Mouse (Mus musculus) heart, embryonic 15.5 days (tissue): Measurements from ENCODE around the gene Emcn. TPM values are rescaled to one million over a fixed set of nuclear protein-coding genes. Genes with fewer than 3 reads are reported as not detected.

Source experiments
- ATAC-seq: fragments of 200-750 bp; cut with Nextera tagmentation; replicated peaks from 2 replicates; pipeline ENCODE4 v1.8.0; 2017; ENCODE audit warnings: low read depth, moderate TSS enrichment; ENCODE audit not compliant: insufficient number of reproducible peaks, insufficient read depth, low FRiP score
- H3K27ac ChIP-seq: fragments of 300-500 bp; sonication (generic); 2 replicates; pipeline ENCODE4 v1.5.1; 2015; ENCODE audit warnings: mild to moderate bottlenecking, inconsistent platforms
- H3K27me3 ChIP-seq: fragments of 300-500 bp; sonication (generic); 2 replicates; pipeline ENCODE4 v1.6.1; 2015; ENCODE audit warnings: inconsistent platforms
- H3K36me3 ChIP-seq: fragments of 300-500 bp; sonication (generic); 2 replicates; pipeline ENCODE4 v1.6.1; 2015; ENCODE audit warnings: mild to moderate bottlenecking, inconsistent platforms
- H3K4me1 ChIP-seq: fragments of 300-500 bp; sonication (generic); replicated peaks from 2 replicates; pipeline ENCODE4 v1.6.1; 2015; ENCODE audit warnings: inconsistent platforms
- H3K4me2 ChIP-seq: fragments of 300-500 bp; sonication (generic); 2 replicates; pipeline ENCODE4 v1.6.1; 2015; ENCODE audit warnings: inconsistent platforms, mild to moderate bottlenecking, moderate library complexity
- H3K4me3 ChIP-seq: fragments of 300-500 bp; sonication (generic); 2 replicates; pipeline ENCODE4 v1.5.1; 2015; ENCODE audit warnings: mild to moderate bottlenecking, inconsistent platforms
- H3K9ac ChIP-seq: fragments of 300-500 bp; sonication (generic); 2 replicates; pipeline ENCODE4 v1.6.1; 2015; ENCODE audit warnings: mild to moderate bottlenecking, inconsistent platforms
- H3K9me3 ChIP-seq: fragments of 300-500 bp; sonication (generic); replicated peaks from 2 replicates; pipeline ENCODE4 v1.6.1; 2016; ENCODE audit warnings: inconsistent platforms
- WGBS: fragments of 180-500 bp; shearing (Covaris S2); methylation state at CpG from one replicate; pipeline ENCODE4 v1.1.7; 2015; ENCODE audit warnings: mixed read lengths; 5-methylcytosine and 5-hydroxymethylcytosine counted together
- polyA plus RNA-seq: library from polyadenylated mRNA; unstranded; fragments of >200 nt; fragmentation: Nextera tagmentation; extraction: Ambion mirVana; gene quantifications from 2 replicates; pipeline ENCODE4 v1.2.1, GENCODE M21; 2015

Gene Emcn
- polyA plus RNA-seq, 1 experiment from 2014 or later = 61.4 TPM

- Histone ChIP-seq H3K4me2 (no peak overlapping the region), H3K27ac (no peak overlapping the region), H3K9me3 (no peaks in the 10 kb centered on the region), H3K27me3 (no peaks in the 10 kb centered on the region), H3K36me3 (no peaks in the 10 kb centered on the region), H3K4me3 (no peak overlapping the region), H3K9ac (no peak overlapping the region), H3K4me1 (no peaks in the 10 kb centered on the region)
- no peak for ATAC-seq
- 87% methylated on average over 9 of the region's 9 CpGs for WGBS
These were observed 11.0 kb upstream of the Emcn start for GRCm38 (mm10) chr3:137329898-137330297.

DNA sequence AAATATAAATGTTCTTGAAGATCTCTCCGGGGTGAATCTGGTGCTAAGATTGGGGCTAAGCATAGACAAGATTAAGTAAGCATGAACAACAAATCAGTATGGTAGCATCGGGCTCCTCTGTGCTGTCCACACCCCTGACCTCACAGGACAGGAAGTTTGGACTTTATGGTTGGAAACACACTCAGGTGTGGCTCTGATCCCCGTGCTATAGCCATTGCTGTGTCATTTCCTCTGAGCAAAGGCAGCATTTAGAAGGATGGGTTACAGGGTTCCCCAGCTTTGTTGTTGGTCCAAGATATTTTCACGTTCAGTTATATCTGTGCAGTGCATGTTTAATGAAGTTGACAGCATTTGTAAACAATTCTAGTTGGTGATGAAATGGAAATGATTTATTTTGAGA is 9.9 kb upstream of the Emcn start:
- H3K9me3 ChIP-seq = no peaks in the 10 kb centered on the region
- H3K4me3 ChIP-seq = no peak overlapping the region
- H3K27me3 ChIP-seq = no peaks in the 10 kb centered on the region
- 56% methylated on average over 4 of the region's 4 CpGs for WGBS
- no peaks in the 10 kb centered on the region for H3K36me3 ChIP-seq
- no peak overlapping the region for H3K4me2 ChIP-seq
- no peaks in the 10 kb centered on the region for H3K4me1 ChIP-seq
- no peak overlapping the region for H3K9ac ChIP-seq
- H3K27ac ChIP-seq = no peak overlapping the region
- no peak for ATAC-seq

DNA sequence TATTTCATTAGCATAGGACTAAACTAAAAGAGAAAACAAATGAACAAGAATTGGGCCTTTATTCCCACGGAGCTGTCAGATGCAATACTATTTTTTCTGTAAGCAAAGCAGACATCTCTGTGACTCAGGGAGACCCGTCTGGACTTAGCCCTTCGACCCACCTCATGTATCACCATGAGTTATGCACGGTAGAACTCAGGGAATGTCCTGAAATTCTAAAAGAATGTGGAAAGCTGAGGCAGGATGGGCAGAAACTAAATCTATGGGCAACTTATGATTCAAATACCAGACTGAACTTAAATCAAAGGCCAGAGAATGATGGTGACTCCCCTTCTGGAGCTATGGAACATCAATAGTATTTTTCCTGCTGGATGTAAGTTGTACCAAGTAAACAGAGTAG is 8.3 kb upstream of the Emcn start:
- no peak overlapping the region for H3K4me2 ChIP-seq
- H3K4me1 ChIP-seq = no peaks in the 10 kb centered on the region
- H3K9me3 ChIP-seq = no peaks in the 10 kb centered on the region
- H3K27me3 ChIP-seq = no peaks in the 10 kb centered on the region
- H3K9ac ChIP-seq = no peak overlapping the region
- H3K4me3 ChIP-seq = no peak overlapping the region
- no peak for ATAC-seq
- H3K36me3 ChIP-seq = no peaks in the 10 kb centered on the region
- no peak overlapping the region for H3K27ac ChIP-seq
- WGBS = 73% methylated on average over 4 of the region's 4 CpGs

- no peak for ATAC-seq
These were observed 4.9 kb upstream of the Emcn start for GRCm38 (mm10) chr3:137335957-137336356.

GRCm38 (mm10) chr3:137343446-137343845 is 2.6 kb downstream of the Emcn start:
- no peak overlapping the region for H3K4me2 ChIP-seq
- H3K36me3 ChIP-seq = no peaks in the 10 kb centered on the region
- no peaks in the 10 kb centered on the region for H3K27me3 ChIP-seq
- no peak overlapping the region for H3K4me3 ChIP-seq
- H3K4me1 ChIP-seq = 0 out of 2 replicates have a peak, but pooled peaks cover 2% of the 10 kb centered on the region
- no peak for ATAC-seq
- WGBS = 63% methylated on average over 5 of the region's 5 CpGs
- H3K9me3 ChIP-seq = no peaks in the 10 kb centered on the region
- H3K27ac ChIP-seq = no peak overlapping the region
- H3K9ac ChIP-seq = no peak overlapping the region

More at GRCm38 (mm10) chr3:137335957-137336356, 4.9 kb upstream of the Emcn start:
- Histone ChIP-seq H3K9me3 (no peaks in the 10 kb centered on the region), H3K36me3 (no peaks in the 10 kb centered on the region), H3K27me3 (no peaks in the 10 kb centered on the region), H3K4me2 (no peak overlapping the region), H3K27ac (no peak overlapping the region), H3K4me3 (no peak overlapping the region), H3K4me1 (0 out of 2 replicates have a peak, but pooled peaks cover under 1% of the 10 kb centered on the region), H3K9ac (no peak overlapping the region)
- 88% methylated on average over 4 of the region's 4 CpGs for WGBS

GRCm38 (mm10) chr3:137351882-137352281 is 11.0 kb downstream of the Emcn start:
- H3K9ac ChIP-seq = no peak overlapping the region
- no peak overlapping the region for H3K27ac ChIP-seq
- no peak for ATAC-seq
- no peaks in the 10 kb centered on the region for H3K36me3 ChIP-seq
- no peak overlapping the region for H3K4me2 ChIP-seq
- H3K4me1 ChIP-seq = no peaks in the 10 kb centered on the region
- no peaks in the 10 kb centered on the region for H3K27me3 ChIP-seq
- no peak overlapping the region for H3K4me3 ChIP-seq
- WGBS = 59% methylated on average over 5 of the region's 5 CpGs
- H3K9me3 ChIP-seq = no peaks in the 10 kb centered on the region

DNA sequence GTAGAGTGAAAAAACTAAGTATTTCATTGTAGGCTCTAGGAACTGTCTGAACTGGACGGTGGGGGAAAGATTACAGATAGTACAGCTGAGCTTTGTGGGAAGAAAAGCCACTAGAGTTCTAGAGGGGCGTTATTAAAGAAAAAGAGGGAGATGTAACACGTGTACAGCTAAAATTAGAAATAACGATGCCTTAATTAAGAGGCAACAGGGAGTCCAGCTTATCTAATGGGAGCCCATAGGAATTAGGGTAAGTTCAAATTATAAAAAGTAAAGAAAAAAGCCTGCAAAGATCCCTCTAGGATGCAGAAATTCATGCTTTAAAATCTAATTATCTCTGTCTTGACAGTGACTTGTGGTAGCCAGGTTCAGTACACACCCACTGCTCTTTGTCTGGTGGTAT is 15.8 kb downstream of the Emcn start:
- Histone ChIP-seq H3K4me3 (no peak overlapping the region), H3K9me3 (no peaks in the 10 kb centered on the region), H3K9ac (no peak overlapping the region), H3K36me3 (no peaks in the 10 kb centered on the region), H3K4me1 (no peaks in the 10 kb centered on the region), H3K4me2 (no peak overlapping the region), H3K27me3 (no peaks in the 10 kb centered on the region), H3K27ac (no peak overlapping the region)
- 70% methylated on average over 4 of the region's 4 CpGs for WGBS
- ATAC-seq = no peak

DNA sequence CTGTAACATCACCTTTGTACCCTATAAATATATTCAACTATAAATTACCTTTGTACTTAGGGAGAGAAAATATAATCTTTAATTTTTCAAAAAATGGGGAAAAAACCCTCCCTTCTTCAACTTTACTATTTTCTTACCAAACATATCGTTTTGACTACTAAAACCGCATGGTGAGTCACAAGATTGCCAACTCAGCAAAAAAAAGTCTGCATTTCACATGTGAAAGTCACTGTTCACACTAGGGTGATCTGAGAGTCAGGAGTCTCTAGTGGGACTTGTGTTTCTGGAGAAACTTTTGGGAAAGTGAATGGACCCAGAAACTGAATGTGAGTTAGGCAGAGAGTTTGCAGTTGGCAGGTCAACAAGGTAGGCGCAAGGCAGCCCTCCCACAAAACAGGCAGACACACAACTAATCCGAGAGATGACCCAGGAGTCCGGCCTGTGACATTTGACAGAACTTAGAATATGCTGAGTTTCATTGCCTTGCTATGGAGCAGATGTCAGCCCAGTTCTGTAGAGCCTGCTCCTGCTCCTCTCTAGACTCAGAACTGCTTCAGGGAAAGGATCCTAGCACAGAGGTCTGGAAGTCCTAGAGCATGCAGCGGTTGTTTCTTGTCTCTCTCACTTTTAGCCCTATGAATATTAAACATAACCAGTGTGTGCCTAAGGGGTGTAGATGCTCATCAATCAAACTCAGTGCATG is 26.4 kb downstream of the Emcn start:
- H3K9ac ChIP-seq = no peak overlapping the region
- 88% methylated on average over 6 of the region's 6 CpGs for WGBS
- no peaks in the 10 kb centered on the region for H3K27me3 ChIP-seq
- H3K36me3 ChIP-seq = no peaks in the 10 kb centered on the region
- ATAC-seq = no peak
- H3K4me2 ChIP-seq = no peak overlapping the region
- H3K9me3 ChIP-seq = no peaks in the 10 kb centered on the region
- H3K4me1 ChIP-seq = no peaks in the 10 kb centered on the region
- H3K4me3 ChIP-seq = no peak overlapping the region
- no peak overlapping the region for H3K27ac ChIP-seq

GRCm38 (mm10) chr3:137367826-137368325 is 27.0 kb downstream of the Emcn start:
- H3K27ac ChIP-seq = no peak overlapping the region

DNA sequence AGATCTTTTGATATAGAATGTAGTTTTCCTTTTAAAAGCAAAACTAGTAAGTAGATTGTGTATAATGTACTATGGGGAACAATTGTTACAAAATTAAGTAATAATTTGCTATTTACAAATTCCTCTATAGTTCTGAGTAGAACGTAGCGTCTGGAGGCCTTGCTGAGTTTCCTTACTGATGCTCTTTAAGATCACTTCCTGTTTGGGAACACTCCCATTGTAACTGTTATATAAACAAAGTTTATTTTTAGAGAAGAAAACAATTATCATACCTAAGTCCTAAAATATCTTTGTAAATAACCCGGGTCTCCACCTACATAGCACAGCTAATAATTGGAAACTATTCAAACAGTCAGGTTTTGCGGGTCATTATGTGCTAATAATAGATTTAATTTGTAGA is 32.0 kb downstream of the Emcn start:
- Histone ChIP-seq H3K27me3 (no peaks in the 10 kb centered on the region), H3K4me1 (no peaks in the 10 kb centered on the region), H3K9ac (no peak overlapping the region), H3K4me2 (no peak overlapping the region), H3K9me3 (no peaks in the 10 kb centered on the region), H3K27ac (no peak overlapping the region), H3K36me3 (no peaks in the 10 kb centered on the region), H3K4me3 (no peak overlapping the region)
- no peak for ATAC-seq
- WGBS = 73% methylated on average over 4 of the region's 4 CpGs

More at GRCm38 (mm10) chr3:137367826-137368325, 27.0 kb downstream of the Emcn start:
- Histone ChIP-seq H3K9ac (no peak overlapping the region), H3K9me3 (no peaks in the 10 kb centered on the region), H3K4me3 (no peak overlapping the region), H3K36me3 (no peaks in the 10 kb centered on the region), H3K4me2 (no peak overlapping the region), H3K27me3 (no peaks in the 10 kb centered on the region), H3K4me1 (no peaks in the 10 kb centered on the region)
- no peak for ATAC-seq
- 65% methylated on average over 3 of the region's 3 CpGs for WGBS

DNA sequence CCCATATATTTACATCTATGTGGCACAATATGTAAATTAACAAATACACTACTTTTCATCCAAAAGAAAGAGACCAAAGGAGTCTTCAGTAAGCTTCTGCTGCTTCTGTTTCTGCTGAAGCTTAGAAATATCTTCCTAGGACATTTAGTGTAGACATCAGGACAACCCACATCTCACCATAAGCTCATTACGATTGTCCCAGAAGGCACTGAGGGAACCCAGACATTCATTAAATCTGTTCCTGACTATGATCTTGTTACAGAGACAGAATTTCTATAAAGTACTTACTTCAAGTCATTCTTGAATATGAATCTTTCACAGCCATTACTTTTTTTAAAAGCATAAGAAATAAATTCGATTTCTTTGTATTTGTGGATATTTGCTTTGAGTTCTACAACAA is 41.4 kb downstream of the Emcn start:
- Histone ChIP-seq H3K9ac (no peak overlapping the region), H3K36me3 (no peaks in the 10 kb centered on the region), H3K4me2 (no peak overlapping the region), H3K4me1 (no peaks in the 10 kb centered on the region), H3K27ac (no peak overlapping the region), H3K4me3 (no peak overlapping the region), H3K9me3 (no peaks in the 10 kb centered on the region), H3K27me3 (no peaks in the 10 kb centered on the region)
- WGBS = 82% methylated on average over 2 of the region's 2 CpGs
- ATAC-seq = no peak

DNA sequence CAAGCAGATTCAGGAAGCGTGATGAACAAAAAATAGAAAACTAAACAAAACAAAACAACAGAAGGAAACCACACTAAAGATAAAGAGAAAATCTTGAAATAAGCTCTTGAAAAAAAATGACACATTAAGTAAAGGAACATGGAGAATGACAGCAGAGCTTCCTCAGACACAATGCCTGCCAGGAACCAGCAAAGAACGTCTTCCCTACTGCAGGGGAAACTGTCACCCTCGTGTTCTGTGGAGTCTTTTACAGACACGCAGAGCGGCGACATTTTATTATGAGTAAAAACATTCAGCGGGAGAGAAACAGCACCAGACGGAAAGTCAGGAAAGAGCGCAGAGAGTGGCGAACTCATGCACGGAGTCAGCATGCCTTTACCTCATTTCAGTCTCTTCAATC is 54.7 kb downstream of the Emcn start:
- WGBS = 58% methylated on average over 11 of the region's 11 CpGs

More for the DNA sequence above, 54.7 kb downstream of the Emcn start:
- Histone ChIP-seq H3K27me3 (no peaks in the 10 kb centered on the region), H3K27ac (no peak overlapping the region), H3K36me3 (no peaks in the 10 kb centered on the region), H3K4me3 (no peak overlapping the region), H3K9me3 (no peaks in the 10 kb centered on the region), H3K4me2 (no peak overlapping the region), H3K4me1 (no peaks in the 10 kb centered on the region), H3K9ac (no peak overlapping the region)
- ATAC-seq = no peak
